Mouse (Mus musculus): ENCODE measurements around the gene Tmprss11a.

GRCm38 (mm10) chr5:86482562-86482961, 13.8 kb upstream of the Tmprss11a start:
- TF ChIP-seq CTCF (IDR thresholded peaks at IDR 0.05; ENCODE audit: control insufficient read depth, insufficient read depth, low read length) (no peak), POLR2A (IDR thresholded peaks at IDR 0.05; ENCODE audit: borderline replicate concordance, control insufficient read depth, low read depth, low read length) (no peak)
